In the genomic region with DNA sequence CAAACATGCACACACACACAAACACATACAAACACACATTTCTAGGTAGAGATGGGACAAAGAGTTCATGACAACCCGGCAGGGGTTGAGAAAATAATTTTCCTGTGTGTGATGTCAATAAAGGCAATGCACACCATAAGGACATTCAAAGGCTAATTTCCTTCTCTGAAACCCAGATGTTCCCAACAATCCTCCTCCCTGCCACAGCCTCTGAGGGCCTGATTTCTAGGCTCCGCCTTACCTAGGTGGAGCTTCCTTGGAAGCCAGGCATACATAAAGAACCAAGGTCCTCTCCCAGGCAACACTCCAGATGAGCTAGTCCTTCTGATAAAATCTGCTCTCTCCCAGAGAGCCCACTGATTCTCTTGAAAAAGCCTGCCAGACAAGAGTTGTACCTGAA, we compare ENCODE assay signal across 12 mouse cellular contexts.
"Had no signal": no experiment of that assay in that cellular context is flagged by ENCODE, and none has a peak within 500 bp of the region (broad histone marks: within the 10 kb centered on the region; RNA-seq: fewer than 3 reads in every experiment).

A gene (plus strand): TSS at position 301 of the 400 bp plus-strand sequence.

- DNase-seq: left cerebral cortex, postnatal 4 days; liver; liver, embryonic 13.5 days; liver, postnatal 0 days; lung, adult 18-20 months; lung, adult 2 months; lung, embryonic 14.5 days; lung, postnatal 10 days; lung, postnatal 14 days; lung, postnatal 36 days; lung, postnatal 4 days; midbrain, embryonic 14.5 days had no signal
